Mouse (Mus musculus) lung, adult 18-20 months (tissue): ENCODE data around the gene Kif12.

ENCODE experiments used
- DNase-seq, 2 experiments: peaks; one replicate each; pipeline ENCODE4 v3.0.0; 2022; ENCODE audit warnings: mixed read lengths in 2 of 2

Gene Kif12

GRCm38 (mm10) chr4:63171969-63172685 lies at the start of gene Kif12:
TSS of gene Kif12 (minus strand) at chr4:63172131.
- no peak for DNase-seq

GRCm38 (mm10) chr4:63221096-63221958 lies 49.4 kb upstream of the Kif12 start:
- peak; percentile 30 to 44 for DNase-seq

- DNase-seq, result no peak
Observed at GRCm38 (mm10) chr4:63219635-63220034, 47.7 kb upstream of the Kif12 start.

GRCm38 (mm10) chr4:63219059-63219458 lies 47.1 kb upstream of the Kif12 start:
- no peak for DNase-seq

- DNase-seq, result no peak
Observed at GRCm38 (mm10) chr4:63217513-63217912, 45.6 kb upstream of the Kif12 start.

GRCm38 (mm10) chr4:63216566-63216965 lies 44.6 kb upstream of the Kif12 start:
- DNase-seq, result no peak

GRCm38 (mm10) chr4:63215993-63216531 lies 44.1 kb upstream of the Kif12 start:
- DNase-seq, result peak; percentile 24 to 26

- peak; percentile 61 to 65 for DNase-seq
Observed at GRCm38 (mm10) chr4:63215185-63215992, 43.5 kb upstream of the Kif12 start.

GRCm38 (mm10) chr4:63213907-63214621 lies 42.1 kb upstream of the Kif12 start, which contains the start of gene Col27a1:
TSS of gene Col27a1 (plus strand) at chr4:63214004.
- DNase-seq, result no peak

GRCm38 (mm10) chr4:63205583-63205982 lies 33.7 kb upstream of the Kif12 start:
- no peak for DNase-seq

- no peak for DNase-seq
Observed at GRCm38 (mm10) chr4:63203874-63204273, 31.9 kb upstream of the Kif12 start.

GRCm38 (mm10) chr4:63199366-63199765 lies 27.4 kb upstream of the Kif12 start:
- DNase-seq, result no peak

- DNase-seq, result no peak
Observed at GRCm38 (mm10) chr4:63194366-63194765, 22.4 kb upstream of the Kif12 start.

- no peak for DNase-seq
Observed at GRCm38 (mm10) chr4:63191641-63192040, 19.7 kb upstream of the Kif12 start.

GRCm38 (mm10) chr4:63186281-63186870 lies 14.4 kb upstream of the Kif12 start:
- DNase-seq, result peak; percentile 66 to 80

GRCm38 (mm10) chr4:63181556-63181955 lies 9.6 kb upstream of the Kif12 start:
- peak; percentile 21 to 45 for DNase-seq

- no peak for DNase-seq
Observed at GRCm38 (mm10) chr4:63171122-63171521, 809 bp downstream of the Kif12 start.

- no peak for DNase-seq
Observed at GRCm38 (mm10) chr4:63170061-63170460, 1.9 kb downstream of the Kif12 start.

- no peak for DNase-seq
Observed at GRCm38 (mm10) chr4:63166323-63166722, 5.6 kb downstream of the Kif12 start.

- no peak for DNase-seq
Observed at GRCm38 (mm10) chr4:63165636-63166035, 6.3 kb downstream of the Kif12 start.

- peak; percentile 68 to 77 for DNase-seq
Observed at GRCm38 (mm10) chr4:63158961-63159592, 12.9 kb downstream of the Kif12 start.
